Mouse (Mus musculus) heart, embryonic 13.5 days (tissue): ENCODE data around the gene Elmod3. TPM values are rescaled to one million over a fixed set of nuclear protein-coding genes. Genes with fewer than 3 reads are reported as not detected.

Source experiments
- polyA plus RNA-seq: library from polyadenylated mRNA; unstranded; fragments of >200 nt; fragmentation: Nextera tagmentation; extraction: Ambion mirVana; gene quantifications from 2 replicates; pipeline ENCODE4 v1.2.1, GENCODE M21; 2015

The Elmod3 gene
- polyA plus RNA-seq, 1 experiment from 2014 or later, result 10.6 TPM

Other genes starting within 250 kb of the Elmod3 start
- gene Tmem150a, start 243.0 kb downstream of the Elmod3 start, polyA plus RNA-seq, result 13.4 and 15.1 TPM in 2 replicates
- gene Rnf181, start 231.5 kb downstream of the Elmod3 start, polyA plus RNA-seq, result 88.4 and 104 TPM in 2 replicates
- gene Vamp5, start 217.9 kb downstream of the Elmod3 start, polyA plus RNA-seq, result 42.7 and 53.4 TPM in 2 replicates
- 127 and 150 TPM in 2 replicates for gene Vamp8, start 207.7 kb downstream of the Elmod3 start, polyA plus RNA-seq
- 28.3 and 31.5 TPM in 2 replicates for gene Ggcx, start 184.1 kb downstream of the Elmod3 start, polyA plus RNA-seq
- 264 and 267 TPM in 2 replicates for gene Mat2a, start 158.9 kb downstream of the Elmod3 start, polyA plus RNA-seq
- 0.21 TPM in 1 of 2 replicates, not detected in the other for gene Sh2d6, start 76.7 kb downstream of the Elmod3 start, polyA plus RNA-seq
- 25.1 and 25.4 TPM in 2 replicates for gene Capg, start 54.0 kb downstream of the Elmod3 start, polyA plus RNA-seq
- gene Retsat, start 62 bp upstream of the Elmod3 start, polyA plus RNA-seq, result 18.3 and 20.1 TPM in 2 replicates
- 21.5 and 24.0 TPM in 2 replicates for gene Tgoln1, start 18.6 kb upstream of the Elmod3 start, polyA plus RNA-seq
- gene Tcf7l1, start 190.8 kb upstream of the Elmod3 start, polyA plus RNA-seq, result 13.2 and 16.1 TPM in 2 replicates